Mouse (Mus musculus) CD8-positive naive resting alpha-beta T cell, adult 2 months (primary cell): ENCODE results near the gene Tshz2.

Experiments used
- DNase-seq, 2 experiments: peaks; one replicate each; pipeline ENCODE4 v3.0.0; 2022; ENCODE audit warnings: low read depth in 2 of 2, low spot score in 2 of 2

Tshz2 gene

GRCm38 (mm10) chr2:169998878-169999337, 366.1 kb downstream of the Tshz2 start:
- no peak for DNase-seq

- DNase-seq, result no peak
These were observed 370.0 kb downstream of the Tshz2 start for GRCm38 (mm10) chr2:170002594-170003504.

- DNase-seq, result no peak
These were observed 370.9 kb downstream of the Tshz2 start for GRCm38 (mm10) chr2:170003666-170004065.

GRCm38 (mm10) chr2:170006829-170007228, 374.0 kb downstream of the Tshz2 start:
- DNase-seq, result no peak

GRCm38 (mm10) chr2:170007426-170007958, 374.7 kb downstream of the Tshz2 start:
- DNase-seq, result no peak

- no peak for DNase-seq
These were observed 376.9 kb downstream of the Tshz2 start for GRCm38 (mm10) chr2:170009729-170010128.

GRCm38 (mm10) chr2:170011858-170012257, 379.0 kb downstream of the Tshz2 start:
- DNase-seq, result no peak

- no peak for DNase-seq
These were observed 384.5 kb downstream of the Tshz2 start for GRCm38 (mm10) chr2:170017302-170017701.

GRCm38 (mm10) chr2:170017926-170018325, 385.1 kb downstream of the Tshz2 start:
- no peak for DNase-seq

GRCm38 (mm10) chr2:170022953-170023352, 390.1 kb downstream of the Tshz2 start:
- DNase-seq, result no peak

GRCm38 (mm10) chr2:170023741-170024140, 390.9 kb downstream of the Tshz2 start:
- DNase-seq, result no peak

GRCm38 (mm10) chr2:170024939-170025338, 392.1 kb downstream of the Tshz2 start:
- peak; percentile 34 to 66 for DNase-seq

GRCm38 (mm10) chr2:170025896-170026295, 393.1 kb downstream of the Tshz2 start:
- no peak for DNase-seq

- DNase-seq, result no peak
These were observed 395.0 kb downstream of the Tshz2 start for GRCm38 (mm10) chr2:170027837-170028236.

GRCm38 (mm10) chr2:170028488-170029303, 395.9 kb downstream of the Tshz2 start:
- DNase-seq, result no peak

GRCm38 (mm10) chr2:170029304-170029856, 396.6 kb downstream of the Tshz2 start:
- DNase-seq, result no peak

GRCm38 (mm10) chr2:170031226-170031625, 398.4 kb downstream of the Tshz2 start:
- no peak for DNase-seq

- no peak for DNase-seq
These were observed 399.1 kb downstream of the Tshz2 start for GRCm38 (mm10) chr2:170031872-170032271.

GRCm38 (mm10) chr2:170033219-170033618, 400.4 kb downstream of the Tshz2 start:
- no peak for DNase-seq

GRCm38 (mm10) chr2:170034794-170035193, 402.0 kb downstream of the Tshz2 start:
- no peak for DNase-seq

GRCm38 (mm10) chr2:170036791-170037241, 404.0 kb downstream of the Tshz2 start:
- no peak for DNase-seq
